Mouse (Mus musculus): ENCODE results near the gene Tcp1. TPM values are rescaled to one million over a fixed set of nuclear protein-coding genes. Genes with fewer than 3 reads are reported as not detected.
"Not testable (repeated sequence)": the region's sequence is repeated elsewhere in the genome, so short reads cannot be mapped to it uniquely, and the experiment has no call there.

The Tcp1 gene
- polyA plus RNA-seq, 1 experiment from 2014 or later = 347 TPM

GRCm38 (mm10) chr17:12949669-12950068 lies 34.2 kb downstream of the Tcp1 start:
- no peak for ATAC-seq
- Histone ChIP-seq H3K9ac (ENCODE audit: low read depth, low read length) (no peak overlapping the region), H3K27me3 (ENCODE audit: control insufficient read depth, insufficient read depth, low read depth, low read length) (no peaks in the 10 kb centered on the region), H3K4me2 (ENCODE audit: low read length) (no peak overlapping the region), H3K9me3 (replicated peaks; ENCODE audit: control insufficient read depth, low read length, poor library complexity, severe bottlenecking) (no peaks in the 10 kb centered on the region), H3K4me3 (ENCODE audit: low read depth, low read length) (no peak overlapping the region), H3K27ac (ENCODE audit: low read length) (no peak overlapping the region), H3K4me1 (ENCODE audit: control insufficient read depth, insufficient read depth, low read length) (no peaks in the 10 kb centered on the region), H3K36me3 (ENCODE audit: control insufficient read depth, insufficient read depth, low read length) (peaks cover 31% of the 10 kb centered on the region)
- WGBS = 97% methylated on average over 5 of the region's 5 CpGs

GRCm38 (mm10) chr17:12956664-12957063 lies 41.2 kb downstream of the Tcp1 start:
- H3K36me3 ChIP-seq (ENCODE audit: control insufficient read depth, insufficient read depth, low read length) = peaks cover 12% of the 10 kb centered on the region; the same call in 1 of the 2 replicates
- H3K27me3 ChIP-seq (ENCODE audit: control insufficient read depth, insufficient read depth, low read depth, low read length) = no peaks in the 10 kb centered on the region
- WGBS = 96% methylated on average over 8 of the region's 8 CpGs
- H3K4me2 ChIP-seq (ENCODE audit: low read length) = no peak overlapping the region
- no peak for ATAC-seq
- H3K4me3 ChIP-seq (ENCODE audit: low read depth, low read length) = no peak overlapping the region
- no peak overlapping the region for H3K9ac ChIP-seq (ENCODE audit: low read depth, low read length)
- H3K4me1 ChIP-seq (ENCODE audit: control insufficient read depth, insufficient read depth, low read length) = peaks cover 17% of the 10 kb centered on the region
- H3K27ac ChIP-seq (ENCODE audit: low read length) = no peak overlapping the region
- no peaks in the 10 kb centered on the region for H3K9me3 ChIP-seq (replicated peaks; ENCODE audit: control insufficient read depth, low read length, poor library complexity, severe bottlenecking)

DNA sequence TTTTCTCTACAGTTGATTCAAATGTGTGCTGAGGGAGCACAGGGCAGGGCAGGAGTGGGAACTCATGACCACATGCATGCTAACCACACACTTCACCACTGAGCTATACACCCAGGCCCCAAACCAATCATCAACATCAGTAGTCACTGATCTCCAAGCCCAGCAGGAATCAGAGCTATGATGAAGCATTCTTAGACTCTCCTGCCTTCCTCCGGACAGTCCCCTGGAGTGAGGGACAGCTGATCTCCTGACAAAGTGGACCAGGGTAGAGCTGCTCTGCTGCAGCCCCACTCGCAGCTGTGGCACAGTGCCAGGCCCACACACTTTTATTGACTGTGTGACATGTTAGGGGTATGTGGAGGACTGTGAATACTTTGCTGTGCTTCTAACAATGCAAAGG lies 43.9 kb downstream of the Tcp1 start:
- Histone ChIP-seq H3K4me3 (ENCODE audit: low read depth, low read length) (peak overlapping the region; percentile 27), H3K4me1 (ENCODE audit: control insufficient read depth, insufficient read depth, low read length) (peaks cover 17% of the 10 kb centered on the region), H3K4me2 (ENCODE audit: low read length) (peak overlapping the region; percentile 55)
- not testable (repeated sequence) for H3K36me3 ChIP-seq (ENCODE audit: control insufficient read depth, insufficient read depth, low read length); ATAC-seq; H3K27ac ChIP-seq (ENCODE audit: low read length); H3K9me3 ChIP-seq (replicated peaks; ENCODE audit: control insufficient read depth, low read length, poor library complexity, severe bottlenecking); H3K9ac ChIP-seq (ENCODE audit: low read depth, low read length); H3K27me3 ChIP-seq (ENCODE audit: control insufficient read depth, insufficient read depth, low read depth, low read length)
- 11% methylated on average over 1 of the region's 2 CpGs for WGBS

DNA sequence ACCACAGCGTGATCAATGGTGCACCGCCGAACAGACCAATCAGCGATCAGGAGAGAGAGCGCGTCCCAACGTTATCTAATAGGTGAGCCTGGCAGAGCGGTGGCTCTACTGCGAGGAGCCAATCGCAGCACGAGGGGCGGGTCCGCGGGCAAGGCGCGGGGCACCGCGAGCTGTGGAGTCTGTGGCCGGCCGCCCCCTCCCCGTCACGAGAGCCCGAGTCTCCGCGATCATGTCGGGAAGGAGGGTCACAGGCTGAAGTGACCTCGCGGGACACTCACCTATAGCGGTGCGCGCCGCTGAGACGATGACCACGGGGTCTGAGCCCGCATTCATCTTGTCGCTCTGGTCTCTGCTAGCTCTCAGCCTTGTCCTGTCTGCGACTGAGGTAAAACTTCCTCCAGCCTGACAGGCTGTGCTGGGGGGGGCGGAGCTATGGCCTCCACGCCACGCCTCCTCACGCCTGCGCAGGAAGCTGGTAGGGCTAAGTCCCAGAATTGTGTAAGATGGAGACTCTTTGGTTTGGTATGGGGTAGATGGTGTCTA lies 44.9 kb downstream of the Tcp1 start, which contains the start of gene Acat2:
Acat2 (minus strand) TSS at position 417 of the 543 bp plus-strand sequence.
- peak within 1 kb of the TSS; percentile 68 for H3K4me2 ChIP-seq (ENCODE audit: low read length)
- H3K27me3 ChIP-seq (ENCODE audit: control insufficient read depth, insufficient read depth, low read depth, low read length) = no peaks in the 10 kb centered on the region
- peaks cover 6% of the 10 kb centered on the region; the same call in 1 of the 2 replicates for H3K36me3 ChIP-seq (ENCODE audit: control insufficient read depth, insufficient read depth, low read length)
- no peaks in the 10 kb centered on the region for H3K9me3 ChIP-seq (replicated peaks; ENCODE audit: control insufficient read depth, low read length, poor library complexity, severe bottlenecking)
- peak within 1 kb of the TSS; percentile 94 for H3K27ac ChIP-seq (ENCODE audit: low read length)
- H3K9ac ChIP-seq (ENCODE audit: low read depth, low read length) = peak within 1 kb of the TSS; percentile 73
- ATAC-seq = peak; percentile 99
- peaks cover 17% of the 10 kb centered on the region for H3K4me1 ChIP-seq (ENCODE audit: control insufficient read depth, insufficient read depth, low read length)
- H3K4me3 ChIP-seq (ENCODE audit: low read depth, low read length) = peak within 1 kb of the TSS; percentile 65
- WGBS = under 1% methylated on average over 42 of the region's 42 CpGs

GRCm38 (mm10) chr17:12963476-12963875 lies 48.0 kb downstream of the Tcp1 start:
- no peak overlapping the region for H3K27ac ChIP-seq (ENCODE audit: low read length)
- H3K9me3 ChIP-seq (replicated peaks; ENCODE audit: control insufficient read depth, low read length, poor library complexity, severe bottlenecking) = no peaks in the 10 kb centered on the region
- H3K27me3 ChIP-seq (ENCODE audit: control insufficient read depth, insufficient read depth, low read depth, low read length) = no peaks in the 10 kb centered on the region
- H3K4me2 ChIP-seq (ENCODE audit: low read length) = no peak overlapping the region
- peaks cover 10% of the 10 kb centered on the region for H3K4me1 ChIP-seq (ENCODE audit: control insufficient read depth, insufficient read depth, low read length)
- H3K9ac ChIP-seq (ENCODE audit: low read depth, low read length) = no peak overlapping the region
- ATAC-seq = no peak
- 84% methylated on average over 3 of the region's 3 CpGs for WGBS
- H3K36me3 ChIP-seq (ENCODE audit: control insufficient read depth, insufficient read depth, low read length) = peaks cover 4% of the 10 kb centered on the region
- H3K4me3 ChIP-seq (ENCODE audit: low read depth, low read length) = no peak overlapping the region

DNA sequence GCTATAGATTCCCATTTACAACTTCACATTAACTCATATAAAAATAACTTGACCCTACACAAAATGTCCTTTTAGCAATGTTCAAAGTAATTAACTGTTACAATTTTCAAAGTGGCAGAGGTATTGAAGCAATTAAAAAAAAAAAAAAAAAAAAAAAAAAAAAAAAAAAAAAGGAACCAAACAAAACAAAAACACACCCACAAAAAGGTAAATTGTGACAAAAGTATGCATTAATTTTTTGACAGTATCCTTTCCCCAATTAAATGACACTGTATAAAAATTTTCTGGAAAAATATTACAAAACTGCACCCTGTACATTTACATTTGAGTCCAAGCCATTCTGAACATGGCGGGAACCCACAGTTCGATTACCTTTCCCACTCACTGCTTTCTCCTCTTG lies 51.7 kb downstream of the Tcp1 start:
- Histone ChIP-seq H3K9me3 (replicated peaks; ENCODE audit: control insufficient read depth, low read length, poor library complexity, severe bottlenecking) (no peaks in the 10 kb centered on the region), H3K27me3 (ENCODE audit: control insufficient read depth, insufficient read depth, low read depth, low read length) (no peaks in the 10 kb centered on the region), H3K4me3 (ENCODE audit: low read depth, low read length) (no peak overlapping the region), H3K9ac (ENCODE audit: low read depth, low read length) (no peak overlapping the region), H3K4me2 (ENCODE audit: low read length) (no peak overlapping the region), H3K27ac (ENCODE audit: low read length) (no peak overlapping the region), H3K36me3 (ENCODE audit: control insufficient read depth, insufficient read depth, low read length) (peaks cover 7% of the 10 kb centered on the region), H3K4me1 (ENCODE audit: control insufficient read depth, insufficient read depth, low read length) (no peaks in the 10 kb centered on the region)
- 95% methylated on average over 2 of the region's 2 CpGs for WGBS
- ATAC-seq = no peak

DNA sequence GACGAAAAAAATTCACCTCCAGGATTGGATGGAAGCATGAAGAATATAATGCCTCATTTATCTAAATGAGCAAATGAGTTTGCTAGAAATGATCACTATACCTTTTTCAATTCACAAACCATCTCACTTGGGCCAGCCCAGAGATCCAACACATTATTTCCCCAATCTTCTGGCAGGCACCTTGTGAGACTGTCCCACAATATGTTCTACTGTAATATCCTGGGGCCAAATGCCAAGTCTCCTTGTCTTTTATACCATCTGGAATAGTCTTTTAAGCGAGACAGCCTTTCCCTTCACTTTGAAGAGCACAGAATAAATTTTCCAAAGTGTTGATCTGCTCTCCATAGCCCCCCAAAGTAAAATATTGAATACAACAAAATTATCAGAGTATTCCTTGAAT lies 58.4 kb downstream of the Tcp1 start:
- Histone ChIP-seq H3K4me2 (ENCODE audit: low read length) (no peak overlapping the region), H3K36me3 (ENCODE audit: control insufficient read depth, insufficient read depth, low read length) (peaks cover 19% of the 10 kb centered on the region), H3K9ac (ENCODE audit: low read depth, low read length) (no peak overlapping the region), H3K4me1 (ENCODE audit: control insufficient read depth, insufficient read depth, low read length) (no peaks in the 10 kb centered on the region), H3K27me3 (ENCODE audit: control insufficient read depth, insufficient read depth, low read depth, low read length) (no peaks in the 10 kb centered on the region), H3K4me3 (ENCODE audit: low read depth, low read length) (no peak overlapping the region), H3K9me3 (replicated peaks; ENCODE audit: control insufficient read depth, low read length, poor library complexity, severe bottlenecking) (no peaks in the 10 kb centered on the region), H3K27ac (ENCODE audit: low read length) (no peak overlapping the region)
- WGBS = 92% methylated on average over 2 of the region's 2 CpGs
- ATAC-seq = no peak

Other genes with a start within 250 kb of the Tcp1 start
- not detected in 2 replicates for gene Slc22a1, start 239.9 kb upstream of the Tcp1 start, polyA plus RNA-seq (2015; fragmentation: Nextera tagmentation; extraction: Ambion mirVana)
- gene Igf2r, start 146.0 kb upstream of the Tcp1 start, polyA plus RNA-seq (2015; fragmentation: Nextera tagmentation; extraction: Ambion mirVana) = 9.6 and 10.9 TPM in 2 replicates
- not detected in 2 replicates for gene Mas1, start 47.6 kb upstream of the Tcp1 start, polyA plus RNA-seq (2015; fragmentation: Nextera tagmentation; extraction: Ambion mirVana)
- not detected in 2 replicates for gene Mrgprh, start 39.7 kb upstream of the Tcp1 start, polyA plus RNA-seq (2015; fragmentation: Nextera tagmentation; extraction: Ambion mirVana)
- gene Pnldc1, start 5.5 kb upstream of the Tcp1 start, polyA plus RNA-seq (2015; fragmentation: Nextera tagmentation; extraction: Ambion mirVana) = 0.75 and 1.7 TPM in 2 replicates
- gene Mrpl18, start 644 bp downstream of the Tcp1 start, polyA plus RNA-seq (2015; fragmentation: Nextera tagmentation; extraction: Ambion mirVana) = 117 and 122 TPM in 2 replicates
- gene Acat3, start 24.9 kb downstream of the Tcp1 start, polyA plus RNA-seq (2015; fragmentation: Nextera tagmentation; extraction: Ambion mirVana) = 0.76 and 1.4 TPM in 2 replicates
- 378 and 382 TPM in 2 replicates for gene Acat2, start 45.0 kb downstream of the Tcp1 start, polyA plus RNA-seq (2015; fragmentation: Nextera tagmentation; extraction: Ambion mirVana)
- 133 and 136 TPM in 2 replicates for gene Wtap, start 78.5 kb downstream of the Tcp1 start, polyA plus RNA-seq (2015; fragmentation: Nextera tagmentation; extraction: Ambion mirVana)
- gene Sod2, start 91.1 kb downstream of the Tcp1 start, polyA plus RNA-seq (2015; fragmentation: Nextera tagmentation; extraction: Ambion mirVana) = 111 and 118 TPM in 2 replicates
- gene Gpr31b, start 136.6 kb downstream of the Tcp1 start, polyA plus RNA-seq (2015; fragmentation: Nextera tagmentation; extraction: Ambion mirVana) = 0.19 TPM in 1 of 2 replicates, not detected in the other
- gene Tcp10b, start 145.4 kb downstream of the Tcp1 start, polyA plus RNA-seq (2015; fragmentation: Nextera tagmentation; extraction: Ambion mirVana) = 0.30 TPM in 1 of 2 replicates, not detected in the other
- gene Unc93a, start 216.1 kb downstream of the Tcp1 start, polyA plus RNA-seq (2015; fragmentation: Nextera tagmentation; extraction: Ambion mirVana) = not detected in 2 replicates

Data from midbrain, embryonic 16.5 days (tissue).